Mouse (Mus musculus) gastrocnemius, adult 8-10 months (tissue): ENCODE data around the gene Bpifb5. TPM values are rescaled to one million over a fixed set of nuclear protein-coding genes. Genes with fewer than 3 reads are reported as not detected.
A peak's percentile ranks its signal among the peaks of the same experiment; 100 is the strongest.
"Not testable (repeated sequence)": the region's sequence is repeated elsewhere in the genome, so short reads cannot be mapped to it uniquely, and the experiment has no call there.

Source experiments
- DNase-seq, 2 experiments: peaks; one replicate each; pipeline ENCODE4 v3.0.0; 2022; ENCODE audit warnings: low spot score in 2 of 2
- total RNA-seq, 4 experiments: library from RNA; stranded (reverse); gene quantifications; 2 replicates each; pipeline ENCODE4 v1.2.4; 2022

The Bpifb5 gene
- not detected for total RNA-seq

GRCm38 (mm10) chr2:154223265-154223916 is at the start of gene Bpifb5:
Bpifb5 (plus strand) TSS chr2:154223742.
- no peak for DNase-seq

- not testable (repeated sequence) for DNase-seq
Observed at GRCm38 (mm10) chr2:154181900-154182299, 41.6 kb upstream of the Bpifb5 start.

GRCm38 (mm10) chr2:154183061-154183460 is 40.5 kb upstream of the Bpifb5 start:
- not testable (repeated sequence) for DNase-seq

GRCm38 (mm10) chr2:154185319-154185718 is 38.2 kb upstream of the Bpifb5 start:
- no peak for DNase-seq

- no peak for DNase-seq
Observed at GRCm38 (mm10) chr2:154185748-154186147, 37.8 kb upstream of the Bpifb5 start.

DNA sequence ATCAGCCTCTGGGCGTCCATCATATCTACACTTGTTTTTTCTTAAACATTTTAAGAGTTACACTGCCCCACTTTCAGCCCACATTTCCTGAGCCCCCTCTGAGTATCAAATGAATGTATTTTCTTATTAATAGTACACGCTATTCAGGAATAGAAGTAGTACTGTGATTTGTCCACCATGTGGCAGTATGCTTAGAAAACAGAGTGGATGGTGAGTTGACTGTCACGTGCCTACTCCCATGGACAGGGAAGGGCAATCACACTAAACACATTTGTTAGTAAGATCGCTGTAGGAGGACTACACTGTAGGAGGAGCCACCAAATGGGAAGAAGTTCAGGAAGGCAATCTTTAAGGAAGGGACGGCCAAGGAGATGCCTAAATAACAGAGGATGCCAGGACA is 36.1 kb upstream of the Bpifb5 start:
- DNase-seq: no peak

DNA sequence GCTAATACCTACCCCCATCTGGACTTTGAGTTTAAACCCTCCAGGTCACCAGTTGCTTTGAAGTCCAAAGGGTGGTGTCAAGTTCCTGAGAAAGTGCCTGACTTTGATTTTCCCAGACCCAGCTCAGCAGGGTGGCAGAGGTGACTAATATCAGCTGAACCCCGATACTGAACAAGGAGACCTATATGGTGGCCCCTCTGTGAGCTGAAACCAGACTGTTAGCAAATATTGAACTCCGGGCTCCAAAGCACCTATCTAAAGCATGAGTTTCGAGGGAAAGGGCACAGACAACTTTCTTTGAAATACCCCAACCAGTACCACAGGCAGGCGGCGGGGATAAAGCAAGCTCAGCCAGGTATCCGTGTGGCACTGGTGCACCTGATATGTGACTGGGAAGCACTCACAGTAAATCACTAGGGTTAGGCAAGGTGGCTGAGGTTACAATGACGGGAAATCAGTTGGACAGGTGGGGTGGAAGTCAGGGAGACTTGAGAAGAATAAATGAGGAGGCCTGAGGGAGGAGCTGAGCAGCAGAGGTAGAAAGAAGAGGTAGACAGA is 33.6 kb upstream of the Bpifb5 start:
- no peak for DNase-seq

GRCm38 (mm10) chr2:154190546-154191258 is 32.8 kb upstream of the Bpifb5 start, which contains the start of gene Bpifb1:
Bpifb1 (plus strand) TSS chr2:154190818.
- DNase-seq: no peak

DNA sequence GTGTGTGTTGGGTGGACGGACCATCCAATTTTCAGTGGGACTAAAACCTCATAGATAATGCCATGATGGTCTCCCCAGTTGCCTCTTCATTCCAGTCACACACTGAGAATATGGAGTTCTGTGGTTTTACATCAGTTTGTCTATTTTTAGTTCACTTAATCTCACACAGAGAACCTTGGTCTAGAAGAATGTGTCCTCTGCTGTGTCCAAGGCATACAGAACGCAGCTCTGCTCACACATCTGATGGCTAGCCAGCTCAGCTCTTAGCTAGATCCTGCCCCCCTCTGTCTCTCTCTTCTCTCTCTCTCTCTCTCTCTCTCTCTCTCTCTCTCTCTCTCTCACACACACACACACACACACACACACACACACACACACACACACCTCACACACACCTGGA is 31.4 kb upstream of the Bpifb5 start:
- DNase-seq: no peak

DNA sequence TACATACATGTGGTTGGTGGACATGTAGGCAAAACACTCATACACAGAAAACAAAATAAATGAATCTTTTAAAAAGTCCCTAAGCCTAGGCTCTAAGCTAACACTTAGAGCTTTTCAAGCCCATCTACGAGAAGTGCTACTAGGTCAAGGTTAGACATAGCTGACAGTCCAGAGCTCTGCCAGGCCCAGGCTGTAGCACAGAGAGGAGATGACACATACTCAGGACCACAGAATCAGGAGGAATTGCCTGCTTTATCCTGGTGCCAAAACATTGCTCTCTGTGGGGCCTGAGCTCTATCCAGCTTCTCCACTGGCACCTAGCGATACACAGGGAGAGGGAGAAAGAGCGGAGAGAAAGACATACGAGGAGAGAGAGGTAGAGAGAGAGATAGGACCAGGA is 30.5 kb upstream of the Bpifb5 start:
- no peak for DNase-seq

GRCm38 (mm10) chr2:154193994-154194504 is 29.5 kb upstream of the Bpifb5 start:
- DNase-seq: no peak

GRCm38 (mm10) chr2:154197036-154197435 is 26.5 kb upstream of the Bpifb5 start:
- DNase-seq: no peak

DNA sequence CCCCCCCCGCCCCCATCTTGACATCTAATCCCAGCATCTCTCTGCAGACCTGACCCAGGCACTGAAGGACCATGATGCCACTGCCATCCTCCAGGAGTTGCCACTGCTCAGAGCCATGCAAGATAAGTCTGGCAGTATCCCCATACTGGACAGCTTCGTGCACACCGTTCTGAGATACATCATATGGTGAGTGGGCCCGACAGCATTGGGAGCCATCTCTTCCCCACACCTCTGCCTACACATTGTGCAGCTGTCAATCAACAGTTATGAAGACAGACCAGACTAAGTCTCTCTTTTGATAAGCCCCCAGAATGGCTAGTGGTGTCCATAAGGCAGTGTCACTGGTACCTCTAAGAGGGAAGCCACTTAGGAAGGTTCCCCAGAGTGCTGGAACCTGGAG is 18.9 kb upstream of the Bpifb5 start:
- DNase-seq: no peak

DNA sequence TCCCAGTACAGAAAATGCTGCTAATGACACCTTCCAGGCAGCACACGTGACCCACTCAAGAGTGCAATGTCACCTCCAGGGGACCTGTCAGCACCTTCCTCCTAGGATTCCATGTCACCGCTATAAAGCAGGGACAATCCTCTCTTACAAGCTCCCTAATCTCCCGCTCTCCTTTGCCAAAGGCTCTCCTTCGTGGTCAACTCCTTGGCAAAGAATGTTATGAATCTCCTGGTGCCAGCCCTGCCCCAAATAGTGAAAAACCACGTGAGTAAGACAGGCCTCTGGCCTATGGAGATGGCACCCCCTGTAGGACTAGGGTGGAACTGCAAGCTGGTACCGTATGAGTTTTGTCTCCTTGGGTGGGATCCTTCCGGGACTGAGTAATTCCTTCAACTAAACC is 16.6 kb upstream of the Bpifb5 start:
- DNase-seq: no peak

DNA sequence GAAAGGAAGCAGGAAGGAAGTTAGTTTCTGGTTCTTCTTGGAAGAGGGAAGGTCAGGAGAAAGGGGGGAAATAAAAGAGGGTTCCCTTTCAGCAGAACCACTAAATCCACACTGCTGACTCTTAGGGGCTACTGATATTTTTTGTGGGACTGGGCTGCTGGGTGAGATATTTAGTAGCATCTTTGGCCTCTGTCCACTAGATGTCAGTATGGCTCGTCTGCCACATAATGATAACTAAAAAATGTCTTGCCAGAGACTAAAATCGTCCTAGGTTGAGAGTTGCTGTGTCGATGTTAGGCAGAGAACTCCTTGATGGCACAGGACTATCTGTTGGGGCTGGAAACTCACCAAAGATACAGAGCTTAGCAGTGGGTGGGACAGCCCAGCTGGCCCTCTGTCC is 14.4 kb upstream of the Bpifb5 start:
- DNase-seq: no peak

GRCm38 (mm10) chr2:154211121-154211520 is 12.4 kb upstream of the Bpifb5 start:
- no peak for DNase-seq

DNA sequence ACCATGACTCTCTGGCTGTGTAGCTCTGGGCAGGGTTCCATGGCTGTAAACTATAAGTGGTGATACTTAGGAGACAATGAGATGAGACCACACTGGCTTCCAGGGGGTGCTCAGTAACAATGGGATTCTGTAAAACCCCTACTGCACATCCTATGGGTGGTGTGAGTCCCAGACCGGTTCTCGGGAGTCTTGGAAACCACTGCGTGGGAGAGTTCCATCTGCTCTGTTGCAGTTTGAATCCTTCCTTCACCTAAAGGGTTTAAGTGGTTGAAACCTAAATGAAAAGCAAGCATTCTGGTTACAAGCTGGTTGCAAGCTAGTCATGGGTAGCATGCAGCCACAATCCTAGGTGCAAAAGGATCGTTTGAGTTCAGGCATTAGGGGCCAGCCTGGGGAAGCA is 11.7 kb upstream of the Bpifb5 start:
- DNase-seq: no peak

GRCm38 (mm10) chr2:154215191-154215590 is 8.4 kb upstream of the Bpifb5 start:
- DNase-seq: peak in 1 of 2 experiments; percentile 8

DNA sequence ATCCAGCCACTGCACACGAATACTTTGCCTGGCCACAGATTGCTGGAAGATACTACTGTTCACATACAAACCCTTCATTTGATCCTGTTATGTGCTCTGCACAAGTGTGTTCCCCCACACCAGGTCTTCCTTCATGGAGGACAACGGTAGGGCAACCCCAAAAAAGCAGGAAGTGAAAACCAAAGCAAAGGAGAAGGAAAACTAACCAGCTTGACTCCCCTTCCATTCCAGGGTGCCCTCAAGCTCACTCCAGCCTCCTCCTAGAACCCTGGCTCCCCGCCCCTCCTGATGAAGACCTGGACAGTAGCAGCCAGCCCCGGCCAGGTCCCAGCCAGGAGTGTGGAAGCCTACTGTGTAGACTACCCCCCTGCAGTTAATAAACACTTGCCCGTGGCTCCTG is 3.6 kb upstream of the Bpifb5 start:
- DNase-seq: no peak

- DNase-seq: no peak
Observed at GRCm38 (mm10) chr2:154223917-154224273, 353 bp downstream of the Bpifb5 start.

GRCm38 (mm10) chr2:154226991-154227390 is 3.4 kb downstream of the Bpifb5 start:
- DNase-seq: no peak

DNA sequence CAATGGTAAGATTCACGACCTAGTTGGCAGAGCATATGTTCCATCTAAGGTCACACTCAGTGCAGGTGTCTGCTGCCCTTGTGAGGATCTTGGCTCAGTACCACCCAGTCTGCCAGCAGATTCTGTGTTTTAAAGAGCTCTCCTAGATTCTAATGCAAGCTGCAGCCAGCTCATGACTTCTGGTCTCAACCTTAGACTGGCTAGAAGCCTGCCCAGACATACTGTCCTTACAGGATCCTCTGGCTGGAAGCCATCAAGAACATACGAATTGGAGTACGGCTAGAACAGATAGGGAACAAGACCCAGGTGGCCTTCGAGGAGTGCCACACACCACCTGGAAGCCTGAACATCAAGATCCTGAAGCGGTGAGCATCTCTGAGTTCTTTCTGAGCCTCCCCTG is 4.3 kb downstream of the Bpifb5 start:
- DNase-seq: no peak

DNA sequence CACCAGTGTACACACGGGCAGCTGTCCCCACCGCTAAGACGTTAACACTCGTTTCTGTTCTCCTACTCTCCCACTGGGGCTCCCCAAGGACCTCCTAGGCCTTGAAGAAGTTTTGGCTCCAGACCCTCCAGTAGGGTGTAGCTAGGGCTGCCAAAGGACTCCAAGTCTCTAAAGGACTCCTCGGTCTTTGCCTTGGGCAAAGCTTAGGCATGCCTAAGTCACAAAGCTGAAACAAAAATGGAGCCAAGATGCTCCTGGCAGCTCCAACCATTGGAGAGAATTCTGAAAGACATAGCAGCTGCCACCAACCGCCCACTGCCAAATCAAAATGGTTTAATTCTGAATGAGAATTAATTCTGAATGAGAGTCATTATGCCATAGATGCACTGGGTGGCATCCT is 9.9 kb downstream of the Bpifb5 start:
- no peak for DNase-seq
